Mouse (Mus musculus): ENCODE data around the gene Cenpb. TPM values are rescaled to one million over a fixed set of nuclear protein-coding genes. Genes with fewer than 3 reads are reported as not detected.

The Cenpb gene
- polyA plus RNA-seq, 1 experiment from 2014 or later: 12.2 TPM

- WGBS: 65% methylated on average over 22 of the region's 22 CpGs
- Histone ChIP-seq H3K4me2 (replicated peaks; ENCODE audit: low read depth) (peak overlapping the region; percentile 31; the same call in 1 of the 2 replicates), H3K36me3 (ENCODE audit: control insufficient read depth, insufficient read depth, low read length) (peaks cover 25% of the 10 kb centered on the region), H3K27me3 (ENCODE audit: control insufficient read depth, insufficient read depth, low read length) (no peaks in the 10 kb centered on the region), H3K4me3 (ENCODE audit: low read depth, low read length) (no peak overlapping the region), H3K4me1 (replicated peaks; ENCODE audit: control insufficient read depth, insufficient read depth) (no peaks in the 10 kb centered on the region), H3K27ac (replicated peaks) (no peak overlapping the region), H3K9ac (ENCODE audit: low read length) (0 out of 2 replicates have a peak overlapping the region, but pooled peaks have one; percentile 13), H3K9me3 (ENCODE audit: control insufficient read depth, low read length) (no peaks in the 10 kb centered on the region)
- DNase-seq (ENCODE audit: low spot score): no peak
- TF ChIP-seq EP300 (optimal IDR thresholded peaks at IDR 0.05): no peak
- TF ChIP-seq CTCF (IDR thresholded peaks at IDR 0.05; ENCODE audit: low read depth): no peak
- ATAC-seq (ENCODE audit: low FRiP score, low TSS enrichment): peak; percentile 2; the same call in 1 of the 2 replicates
These were observed 36.7 kb downstream of the Cenpb start for GRCm38 (mm10) chr2:131143007-131143780.

- H3K27ac ChIP-seq (replicated peaks): no peak overlapping the region
- ATAC-seq (ENCODE audit: low FRiP score, low TSS enrichment) (peak; percentile 80), DNase-seq (ENCODE audit: low spot score) (peak; percentile 86)
- 25% methylated on average over 18 of the region's 18 CpGs for WGBS
- no peak overlapping the region for H3K4me3 ChIP-seq (ENCODE audit: low read depth, low read length)
- H3K27me3 ChIP-seq (ENCODE audit: control insufficient read depth, insufficient read depth, low read length): no peaks in the 10 kb centered on the region
- TF ChIP-seq EP300 (optimal IDR thresholded peaks at IDR 0.05): no peak
- TF ChIP-seq CTCF (IDR thresholded peaks at IDR 0.05; ENCODE audit: low read depth): peak; percentile 82
- H3K9me3 ChIP-seq (ENCODE audit: control insufficient read depth, low read length): no peaks in the 10 kb centered on the region
- H3K4me1 ChIP-seq (replicated peaks; ENCODE audit: control insufficient read depth, insufficient read depth): no peaks in the 10 kb centered on the region
- 0 out of 2 replicates have a peak overlapping the region, but pooled peaks have one; percentile 13 for H3K9ac ChIP-seq (ENCODE audit: low read length)
- peaks cover 20% of the 10 kb centered on the region for H3K36me3 ChIP-seq (ENCODE audit: control insufficient read depth, insufficient read depth, low read length)
- peak overlapping the region; percentile 31; the same call in 1 of the 2 replicates for H3K4me2 ChIP-seq (replicated peaks; ENCODE audit: low read depth)
These were observed 37.3 kb downstream of the Cenpb start for GRCm38 (mm10) chr2:131142592-131142991.

- no peak for DNase-seq (ENCODE audit: low spot score)
- H3K9me3 ChIP-seq (ENCODE audit: control insufficient read depth, low read length): no peaks in the 10 kb centered on the region
- H3K4me2 ChIP-seq (replicated peaks; ENCODE audit: low read depth): no peak overlapping the region
- H3K9ac ChIP-seq (ENCODE audit: low read length): no peak overlapping the region
- H3K4me1 ChIP-seq (replicated peaks; ENCODE audit: control insufficient read depth, insufficient read depth): no peaks in the 10 kb centered on the region
- H3K4me3 ChIP-seq (ENCODE audit: low read depth, low read length): no peak overlapping the region
- H3K27me3 ChIP-seq (ENCODE audit: control insufficient read depth, insufficient read depth, low read length): no peaks in the 10 kb centered on the region
- no peak for TF ChIP-seq CTCF (IDR thresholded peaks at IDR 0.05; ENCODE audit: low read depth)
- TF ChIP-seq EP300 (optimal IDR thresholded peaks at IDR 0.05): no peak
- peaks cover 16% of the 10 kb centered on the region for H3K36me3 ChIP-seq (ENCODE audit: control insufficient read depth, insufficient read depth, low read length)
- ATAC-seq (ENCODE audit: low FRiP score, low TSS enrichment): no peak
- no peak overlapping the region for H3K27ac ChIP-seq (replicated peaks)
- 85% methylated on average over 8 of the region's 8 CpGs for WGBS
These were observed 38.4 kb downstream of the Cenpb start for GRCm38 (mm10) chr2:131141336-131141986.

- no peak for DNase-seq (ENCODE audit: low spot score)
- no peak overlapping the region for H3K4me2 ChIP-seq (replicated peaks; ENCODE audit: low read depth)
- 0 out of 2 replicates have a peak overlapping the region, but pooled peaks have one; percentile 8 for H3K27ac ChIP-seq (replicated peaks)
- H3K27me3 ChIP-seq (ENCODE audit: control insufficient read depth, insufficient read depth, low read length): no peaks in the 10 kb centered on the region
- TF ChIP-seq CTCF (IDR thresholded peaks at IDR 0.05; ENCODE audit: low read depth): no peak
- no peak for TF ChIP-seq EP300 (optimal IDR thresholded peaks at IDR 0.05)
- H3K4me3 ChIP-seq (ENCODE audit: low read depth, low read length): no peak overlapping the region
- H3K36me3 ChIP-seq (ENCODE audit: control insufficient read depth, insufficient read depth, low read length): peaks cover 10% of the 10 kb centered on the region; the same call in 1 of the 2 replicates
- no peaks in the 10 kb centered on the region for H3K4me1 ChIP-seq (replicated peaks; ENCODE audit: control insufficient read depth, insufficient read depth)
- H3K9ac ChIP-seq (ENCODE audit: low read length): no peak overlapping the region
- WGBS: 56% methylated on average over 5 of the region's 5 CpGs
- no peak for ATAC-seq (ENCODE audit: low FRiP score, low TSS enrichment)
- no peaks in the 10 kb centered on the region for H3K9me3 ChIP-seq (ENCODE audit: control insufficient read depth, low read length)
These were observed 39.3 kb downstream of the Cenpb start for GRCm38 (mm10) chr2:131140533-131140905.

GRCm38 (mm10) chr2:131139886-131140532, 39.9 kb downstream of the Cenpb start:
- Histone ChIP-seq H3K36me3 (ENCODE audit: control insufficient read depth, insufficient read depth, low read length) (peaks cover 7% of the 10 kb centered on the region; the same call in 1 of the 2 replicates), H3K27ac (replicated peaks) (peak overlapping the region; percentile 40; the same call in 1 of the 2 replicates), H3K4me2 (replicated peaks; ENCODE audit: low read depth) (no peak overlapping the region), H3K4me3 (ENCODE audit: low read depth, low read length) (no peak overlapping the region), H3K9ac (ENCODE audit: low read length) (no peak overlapping the region), H3K27me3 (ENCODE audit: control insufficient read depth, insufficient read depth, low read length) (no peaks in the 10 kb centered on the region), H3K4me1 (replicated peaks; ENCODE audit: control insufficient read depth, insufficient read depth) (no peaks in the 10 kb centered on the region), H3K9me3 (ENCODE audit: control insufficient read depth, low read length) (no peaks in the 10 kb centered on the region)
- TF ChIP-seq EP300 (optimal IDR thresholded peaks at IDR 0.05): no peak
- no peak for TF ChIP-seq CTCF (IDR thresholded peaks at IDR 0.05; ENCODE audit: low read depth)
- peak; percentile 6; the same call in 1 of the 2 replicates for ATAC-seq (ENCODE audit: low FRiP score, low TSS enrichment)
- 27% methylated on average over 5 of the region's 5 CpGs for WGBS
- no peak for DNase-seq (ENCODE audit: low spot score)
